Mouse (Mus musculus) kidney, postnatal 0 days (tissue): ENCODE data around the gene Cyp4a29. TPM values are rescaled to one million over a fixed set of nuclear protein-coding genes. Genes with fewer than 3 reads are reported as not detected.
"Not testable (repeated sequence)": the region's sequence is repeated elsewhere in the genome, so short reads cannot be mapped to it uniquely, and the experiment has no call there.

Experiments
- ATAC-seq: fragments of 200-750 bp; cut with Nextera tagmentation; replicated peaks from 2 replicates; pipeline ENCODE4 v1.8.0; 2017; ENCODE audit warnings: low read depth, moderate number of reproducible peaks, moderate TSS enrichment, moderate library complexity; ENCODE audit not compliant: low FRiP score
- DNase-seq: peaks from one replicate; pipeline ENCODE4 v3.0.0-alpha.2; 2016; ENCODE audit warnings: low spot score
- H3K27ac ChIP-seq: fragments of 300-500 bp; sonication (generic); 2 replicates; pipeline ENCODE4 v1.5.1; 2014; ENCODE audit warnings: mild to moderate bottlenecking
- H3K27me3 ChIP-seq: fragments of 300-500 bp; sonication (generic); 2 replicates; pipeline ENCODE4 v1.6.1; 2014; ENCODE audit warnings: low read length, mixed read lengths; ENCODE audit not compliant: insufficient read depth
- H3K36me3 ChIP-seq: fragments of 300-500 bp; sonication (generic); 2 replicates; pipeline ENCODE4 v1.6.1; 2014; ENCODE audit warnings: low read length, mixed read lengths; ENCODE audit not compliant: insufficient read depth
- H3K4me1 ChIP-seq: fragments of 300-500 bp; sonication (generic); replicated peaks from 2 replicates; pipeline ENCODE4 v1.6.1; 2014; ENCODE audit warnings: antibody characterized with exemption, low read length, mixed read lengths; ENCODE audit not compliant: insufficient read depth
- H3K4me2 ChIP-seq: fragments of 300-500 bp; sonication (generic); 2 replicates; pipeline ENCODE4 v1.6.1; 2014; ENCODE audit warnings: mild to moderate bottlenecking, low read length, moderate library complexity, mixed read lengths
- H3K4me3 ChIP-seq: fragments of 300-500 bp; sonication (generic); replicated peaks from 2 replicates; pipeline ENCODE4 v1.5.1; 2014; ENCODE audit warnings: low read depth, low read length
- H3K9ac ChIP-seq: fragments of 300-500 bp; sonication (generic); 2 replicates; pipeline ENCODE4 v1.6.1; 2014; ENCODE audit warnings: low read depth, low read length
- H3K9me3 ChIP-seq: fragments of 300-500 bp; sonication (generic); replicated peaks from 2 replicates; pipeline ENCODE4 v1.6.1; 2016; ENCODE audit warnings: low read length, inconsistent platforms, mixed read lengths
- CTCF ChIP-seq: IDR thresholded peaks from 2 replicates; pipeline ENCODE4 v1.5.1; 2016; ENCODE audit warnings: antibody characterized with exemption, low read depth, mild to moderate bottlenecking, moderate library complexity
- WGBS: fragments of 180-500 bp; shearing (Covaris S2); extraction: QIAGEN DNeasy Blood & Tissue Kit; methylation state at CpG from one replicate; pipeline ENCODE4 v1.1.7; 2014; 5-methylcytosine and 5-hydroxymethylcytosine counted together
- polyA plus RNA-seq: library from polyadenylated mRNA; unstranded; fragments of >200 nt; fragmentation: Nextera tagmentation; extraction: Ambion mirVana; gene quantifications from 2 replicates; pipeline ENCODE4 v1.2.1, GENCODE M21; 2015

Cyp4a29 gene
- polyA plus RNA-seq, 1 experiment from 2014 or later, result not detected

- H3K27me3 ChIP-seq, H3K36me3 ChIP-seq, H3K9me3 ChIP-seq, H3K27ac ChIP-seq, H3K4me1 ChIP-seq: not testable (repeated sequence)
- TF ChIP-seq CTCF, result peak; percentile 33; the same call in 1 of the 2 replicates
- WGBS, result 16% methylated on average over 20 of the region's 23 CpGs
- peak overlapping the region; percentile 56 for H3K4me2 ChIP-seq
- H3K9ac ChIP-seq, result 0 out of 2 replicates have a peak overlapping the region, but pooled peaks have one; percentile 35
- H3K4me3 ChIP-seq, result peak overlapping the region; percentile 28
- peak; percentile 65; the same call in 1 of the 2 replicates for ATAC-seq
- peak; percentile 54 for DNase-seq
Observed at GRCm38 (mm10) chr4:115281231-115281767, 39.4 kb downstream of the Cyp4a29 start.

- not testable (repeated sequence) for H3K4me1 ChIP-seq, H3K27me3 ChIP-seq, H3K4me3 ChIP-seq, ATAC-seq, H3K27ac ChIP-seq, H3K36me3 ChIP-seq, H3K4me2 ChIP-seq, H3K9ac ChIP-seq, H3K9me3 ChIP-seq, DNase-seq
Observed at GRCm38 (mm10) chr4:115298746-115299145, 56.9 kb downstream of the Cyp4a29 start, which contains the start of gene Cyp4a12a. Cyp4a12a (plus strand) TSS chr4:115299046.

Other genes with a start within 250 kb of the Cyp4a29 start
- gene Stil, start 241.9 kb upstream of the Cyp4a29 start, polyA plus RNA-seq, result 4.8 and 5.1 TPM in 2 replicates
- gene Tal1, start 185.7 kb upstream of the Cyp4a29 start, polyA plus RNA-seq, result 1.0 and 1.1 TPM in 2 replicates
- gene Pdzk1ip1, start 153.4 kb upstream of the Cyp4a29 start, polyA plus RNA-seq, result 681 and 685 TPM in 2 replicates
- gene Cyp4x1, start 107.8 kb upstream of the Cyp4a29 start, polyA plus RNA-seq, result 0.20 and 0.21 TPM in 2 replicates
- gene Cyp4a12a, start 57.0 kb downstream of the Cyp4a29 start, polyA plus RNA-seq, result 0.04 and 0.06 TPM in 2 replicates
- 0.34 and 0.46 TPM in 2 replicates for gene Cyp4a12b, start 169.5 kb downstream of the Cyp4a29 start, polyA plus RNA-seq
- gene Cyp4a30b, start 210.5 kb downstream of the Cyp4a29 start, polyA plus RNA-seq, result 0.26 and 0.38 TPM in 2 replicates